Mouse (Mus musculus): ENCODE data around the gene Rbm20.

- no peak for TF ChIP-seq CTCF (conservative IDR thresholded peaks at IDR 0.05; ENCODE audit: low read length)
- no peak for TF ChIP-seq NANOG (IDR thresholded peaks at IDR 0.05; ENCODE audit: borderline replicate concordance, low read length)
- no peak for TF ChIP-seq POU5F1 (IDR thresholded peaks at IDR 0.05; ENCODE audit: borderline replicate concordance, low read length)
These were observed 5.3 kb downstream of the Rbm20 start for GRCm38 (mm10) chr19:53682427-53682826.
